Mouse (Mus musculus) myocyte (in vitro differentiated cells): ENCODE measurements around the gene Hoxd12. TPM values are rescaled to one million over a fixed set of nuclear protein-coding genes. Genes with fewer than 3 reads are reported as not detected.

Source experiments
- H3K27me3 ChIP-seq: one replicate; pipeline ENCODE4 v1.6.1; 2011; ENCODE audit not compliant: control insufficient read depth, insufficient read depth, insufficient read length
- H3K36me3 ChIP-seq: one replicate; pipeline ENCODE4 v1.6.1; 2011; ENCODE audit not compliant: control insufficient read depth, insufficient read depth
- H3K4me2 ChIP-seq: one replicate; pipeline ENCODE4 v1.6.1; 2011; ENCODE audit warnings: low read depth, control low read depth
- H3K4me3 ChIP-seq: one replicate; pipeline ENCODE4 v1.5.1; 2011; ENCODE audit warnings: mild to moderate bottlenecking, control low read depth, moderate library complexity
- H3K79me2 ChIP-seq: one replicate; pipeline ENCODE4 v1.6.1; 2011; ENCODE audit not compliant: control insufficient read depth, insufficient read depth
- H3ac ChIP-seq: one replicate; pipeline ENCODE4 v1.6.1; 2011; ENCODE audit not compliant: control insufficient read depth, insufficient read length
- CEBPB ChIP-seq: IDR thresholded peaks from 2 replicates; pipeline ENCODE4 v1.6.1; 2011; ENCODE audit warnings: mild to moderate bottlenecking, moderate library complexity; ENCODE audit not compliant: poor library complexity, insufficient read depth, severe bottlenecking
- E2F4 ChIP-seq: IDR thresholded peaks from one replicate; pipeline ENCODE4 v1.6.1; 2011; ENCODE audit warnings: mild to moderate bottlenecking, control low read depth, moderate library complexity; ENCODE audit not compliant: insufficient read depth
- MAX ChIP-seq: IDR thresholded peaks from one replicate; pipeline ENCODE4 v1.6.1; 2011; ENCODE audit warnings: low read depth, mild to moderate bottlenecking, control low read depth
- MYOD1 ChIP-seq, 3 experiments: IDR thresholded peaks; one replicate each; pipeline ENCODE4 v1.6.1; 2011; ENCODE audit warnings: control low read depth in 2 of 3, low read depth in 2 of 3, mild to moderate bottlenecking in 2 of 3, moderate library complexity in 1 of 3; ENCODE audit not compliant: insufficient read length in 2 of 3, control insufficient read depth in 1 of 3
- MYOG ChIP-seq, 3 experiments: IDR thresholded peaks; one replicate each; pipeline ENCODE4 v1.6.1; 2011; ENCODE audit warnings: control low read depth in 2 of 3, low read depth in 2 of 3, mild to moderate bottlenecking in 2 of 3; ENCODE audit not compliant: insufficient read length in 2 of 3, control insufficient read depth in 1 of 3, insufficient read depth in 1 of 3
- POLR2A ChIP-seq: IDR thresholded peaks from one replicate; pipeline ENCODE4 v1.6.1; 2011; ENCODE audit warnings: low read depth, mild to moderate bottlenecking, control low read depth, moderate library complexity; ENCODE audit not compliant: insufficient read length
- POLR2AphosphoS2 ChIP-seq: IDR thresholded peaks from one replicate; pipeline ENCODE4 v1.6.1; 2011; ENCODE audit warnings: low read depth, control low read depth; ENCODE audit not compliant: insufficient read length
- REST ChIP-seq: IDR thresholded peaks from one replicate; pipeline ENCODE4 v1.6.1; 2011; ENCODE audit warnings: mild to moderate bottlenecking, control low read depth, moderate library complexity; ENCODE audit not compliant: insufficient read depth, insufficient read length
- SRF ChIP-seq: IDR thresholded peaks from one replicate; pipeline ENCODE4 v1.6.1; 2011; ENCODE audit warnings: low read depth; ENCODE audit not compliant: control insufficient read depth, insufficient read length
- TCF12 ChIP-seq: IDR thresholded peaks from one replicate; pipeline ENCODE4 v1.6.1; 2011; ENCODE audit warnings: mild to moderate bottlenecking, control low read depth; ENCODE audit not compliant: poor library complexity, insufficient read depth, severe bottlenecking
- TCF3 ChIP-seq: IDR thresholded peaks from one replicate; pipeline ENCODE4 v1.6.1; 2011; ENCODE audit warnings: low read depth, control low read depth; ENCODE audit not compliant: insufficient read length
- USF1 ChIP-seq: IDR thresholded peaks from one replicate; pipeline ENCODE4 v1.6.1; 2011; ENCODE audit warnings: low read depth, mild to moderate bottlenecking, control low read depth, moderate library complexity
- polyA plus RNA-seq: library from polyadenylated mRNA; unstranded; fragments of >200 nt; fragmentation: generic; extraction: Trizol; gene quantifications from one replicate; pipeline ENCODE4 v1.2.1, GENCODE M21; 2012; ENCODE audit warnings: missing spikeins

The Hoxd12 gene
- polyA plus RNA-seq, 1 experiment = not detected

DNA sequence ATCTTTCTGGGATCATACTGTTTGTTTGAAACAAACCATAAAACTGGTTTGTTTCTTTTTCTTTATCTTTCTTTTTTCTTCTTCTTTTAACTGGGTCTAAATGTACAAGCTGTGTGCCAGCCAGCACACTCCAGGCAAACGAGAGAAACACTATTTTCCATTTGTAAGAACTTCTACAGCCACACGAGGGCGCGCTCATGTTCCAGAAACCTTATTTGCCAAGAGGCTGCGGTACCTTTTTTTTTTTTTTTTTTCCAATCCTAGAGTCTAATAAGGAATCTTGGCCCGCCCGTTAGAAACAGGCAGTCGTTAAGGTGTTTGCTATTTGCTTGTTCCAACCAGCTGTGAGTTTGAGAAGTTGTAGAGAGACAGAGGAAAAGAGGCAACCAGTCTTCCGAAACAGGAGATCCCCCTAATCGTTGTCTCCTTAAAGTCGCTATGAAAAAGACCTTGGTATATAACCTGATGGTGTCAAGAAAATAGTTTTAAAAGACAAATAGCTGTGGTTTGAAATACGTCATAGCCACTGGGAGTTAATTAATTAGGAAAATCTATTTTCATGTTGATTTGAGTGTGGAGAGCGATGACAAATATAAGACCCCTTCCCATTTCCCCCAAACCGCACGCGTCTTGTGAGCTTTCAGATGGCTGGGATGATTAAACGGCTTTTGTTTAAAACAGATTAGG is 11.6 kb downstream of the Hoxd12 start:
- Histone ChIP-seq H3K27me3 (peaks cover 46% of the 10 kb centered on the region), H3K4me3 (no peak overlapping the region), H3K36me3 (no peaks in the 10 kb centered on the region), H3ac (no peak overlapping the region), H3K79me2 (no peaks in the 10 kb centered on the region), H3K4me2 (no peak overlapping the region)
- no peak for TF ChIP-seq SRF
- TF ChIP-seq USF1 = no peak
- TF ChIP-seq POLR2A = no peak
- TF ChIP-seq MAX = no peak
- TF ChIP-seq MYOD1 (IDR thresholded peaks at IDR 0.05; ENCODE audit: control insufficient read depth in 1 of 3, insufficient read length in 2 of 3, low read depth in 2 of 3) = no peak
- TF ChIP-seq E2F4 = no peak
- TF ChIP-seq REST = no peak
- no peak for TF ChIP-seq TCF3
- TF ChIP-seq CEBPB = no peak
- TF ChIP-seq POLR2AphosphoS2 = no peak
- no peak for TF ChIP-seq TCF12
- no peak for TF ChIP-seq MYOG (IDR thresholded peaks at IDR 0.05; ENCODE audit: control insufficient read depth in 1 of 3, insufficient read depth in 1 of 3, insufficient read length in 2 of 3, low read depth in 2 of 3)

DNA sequence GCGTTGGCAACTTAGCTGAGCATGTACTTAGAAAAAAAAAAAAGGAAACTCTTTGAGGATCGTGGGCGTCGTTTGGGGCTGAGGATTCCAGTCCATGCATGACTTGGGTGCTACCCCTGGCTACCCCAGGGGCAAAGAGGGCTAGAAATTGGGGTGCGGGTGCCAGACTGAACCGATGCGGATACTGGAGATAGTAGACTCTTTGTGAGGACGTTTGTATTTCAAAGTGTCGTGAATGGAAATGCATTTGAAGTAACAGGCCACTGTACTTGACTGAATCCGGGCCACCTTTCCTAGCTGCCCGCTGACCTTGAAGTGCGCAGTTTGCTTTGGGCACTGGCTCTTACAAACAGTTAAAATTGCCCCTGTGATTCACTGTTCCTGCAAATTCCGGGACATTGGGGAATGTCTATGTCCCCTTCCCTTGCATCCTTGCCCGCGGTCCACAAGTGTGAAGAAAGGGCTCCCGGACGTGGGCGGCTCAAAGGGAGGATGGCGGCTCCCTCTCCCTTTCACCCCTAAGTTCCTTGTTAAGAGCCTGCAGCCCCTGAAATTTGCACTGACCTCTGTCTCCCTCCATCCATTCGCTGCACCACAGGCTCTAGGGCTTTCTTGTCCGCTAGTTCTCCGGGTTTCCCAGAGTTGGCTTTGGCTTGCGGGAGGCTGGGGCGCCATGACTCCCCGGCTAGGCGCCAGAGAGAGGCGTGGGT is 12.3 kb downstream of the Hoxd12 start:
- H3K4me2 ChIP-seq = no peak overlapping the region
- TF ChIP-seq MAX (no peak), MYOG (IDR thresholded peaks at IDR 0.05; ENCODE audit: control insufficient read depth in 1 of 3, insufficient read depth in 1 of 3, insufficient read length in 2 of 3, low read depth in 2 of 3) (no peak), POLR2A (no peak), E2F4 (no peak), MYOD1 (IDR thresholded peaks at IDR 0.05; ENCODE audit: control insufficient read depth in 1 of 3, insufficient read length in 2 of 3, low read depth in 2 of 3) (no peak), CEBPB (no peak), POLR2AphosphoS2 (no peak), TCF12 (no peak)
- H3ac ChIP-seq = no peak overlapping the region
- H3K36me3 ChIP-seq = no peaks in the 10 kb centered on the region
- H3K4me3 ChIP-seq = no peak overlapping the region
- no peaks in the 10 kb centered on the region for H3K79me2 ChIP-seq
- peaks cover 46% of the 10 kb centered on the region for H3K27me3 ChIP-seq

DNA sequence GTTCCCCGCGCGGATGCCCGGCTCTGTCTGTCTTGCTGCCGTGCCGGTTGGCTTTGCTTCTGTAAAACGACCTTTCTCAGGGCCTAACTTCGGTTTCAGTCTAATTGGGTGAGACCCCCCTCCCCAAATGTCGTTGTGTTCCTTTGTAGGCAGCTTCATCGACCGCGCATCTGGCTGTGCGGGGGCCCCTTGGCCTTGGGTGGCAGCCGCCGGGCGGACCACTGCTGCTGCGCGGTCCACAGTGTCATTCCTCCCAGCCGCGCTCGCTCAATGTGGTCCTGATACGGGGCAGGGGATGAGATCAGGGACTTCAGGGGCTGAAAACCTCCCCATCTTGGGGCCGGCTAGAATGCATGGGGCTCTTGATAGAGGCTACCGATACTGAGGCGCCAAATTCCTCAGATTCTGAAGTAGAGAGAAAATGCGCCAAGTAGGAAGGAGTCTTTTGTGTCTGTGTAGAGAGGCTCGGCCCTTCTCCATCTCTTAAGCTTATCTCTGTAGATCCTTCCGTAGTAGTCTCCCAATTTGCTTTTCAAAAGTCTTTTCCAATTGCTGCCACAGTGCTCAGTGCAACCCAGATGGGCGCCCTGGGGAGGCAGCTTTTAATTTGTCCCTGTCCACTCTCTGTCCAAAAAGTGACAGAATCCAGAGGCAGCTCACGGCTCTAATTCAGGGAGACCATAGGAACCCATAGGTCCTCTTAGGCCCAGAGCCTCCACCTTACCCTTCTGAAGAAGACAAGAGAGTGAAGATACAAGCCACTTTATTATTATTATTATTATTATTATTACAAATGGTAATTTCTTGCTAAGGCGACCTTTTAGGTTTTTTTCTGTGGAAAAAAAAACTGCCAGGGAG is 13.1 kb downstream of the Hoxd12 start:
- no peaks in the 10 kb centered on the region for H3K36me3 ChIP-seq
- TF ChIP-seq USF1 (no peak), TCF3 (no peak), MYOD1 (IDR thresholded peaks at IDR 0.05; ENCODE audit: control insufficient read depth in 1 of 3, insufficient read length in 2 of 3, low read depth in 2 of 3) (no peak), CEBPB (no peak), MAX (no peak), REST (no peak), POLR2A (no peak), SRF (no peak), POLR2AphosphoS2 (no peak), MYOG (IDR thresholded peaks at IDR 0.05; ENCODE audit: control insufficient read depth in 1 of 3, insufficient read depth in 1 of 3, insufficient read length in 2 of 3, low read depth in 2 of 3) (no peak), E2F4 (no peak), TCF12 (no peak)
- no peak overlapping the region for H3ac ChIP-seq
- no peak overlapping the region for H3K4me2 ChIP-seq
- H3K4me3 ChIP-seq = no peak overlapping the region
- peaks cover 48% of the 10 kb centered on the region for H3K27me3 ChIP-seq
- no peaks in the 10 kb centered on the region for H3K79me2 ChIP-seq

DNA sequence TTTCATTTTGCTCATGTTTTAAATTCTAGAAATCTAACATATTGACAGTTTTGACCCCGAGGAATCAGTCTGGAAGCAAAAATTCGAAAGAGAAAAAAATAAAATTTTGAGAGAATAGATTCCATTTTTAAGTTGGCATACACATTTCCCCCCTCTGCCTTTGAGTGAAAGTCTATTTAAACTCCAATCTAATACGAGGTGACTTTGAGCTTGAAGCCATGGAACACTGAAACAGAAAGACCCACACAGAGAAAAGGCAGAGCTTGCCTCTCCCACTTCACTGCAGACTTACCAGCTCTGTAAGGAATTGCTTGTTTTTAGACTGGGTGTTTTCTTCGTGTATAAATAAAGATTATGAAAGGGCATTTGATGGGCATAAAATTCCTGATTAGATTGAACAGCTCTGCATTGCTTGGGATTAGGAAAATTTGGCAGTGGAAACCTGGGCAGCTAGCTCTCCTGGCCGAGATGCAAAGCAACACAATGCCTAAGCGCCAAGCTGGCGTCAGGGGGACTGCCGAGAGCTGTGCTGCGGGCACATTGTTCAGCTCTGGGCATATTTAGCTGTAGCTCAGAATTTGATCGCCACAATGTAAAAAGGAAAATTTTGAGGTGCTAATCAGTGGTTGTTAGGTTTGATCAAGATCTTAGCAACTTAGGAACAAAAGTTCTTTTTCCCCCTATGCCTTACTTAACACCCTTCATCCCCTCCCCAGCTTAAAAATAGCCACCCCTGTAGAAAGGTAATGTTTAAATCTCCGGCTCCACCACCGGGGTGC is 14.2 kb downstream of the Hoxd12 start:
- no peaks in the 10 kb centered on the region for H3K36me3 ChIP-seq
- H3K4me3 ChIP-seq = no peak overlapping the region
- TF ChIP-seq REST = no peak
- TF ChIP-seq TCF12 = no peak
- TF ChIP-seq MYOD1 (IDR thresholded peaks at IDR 0.05; ENCODE audit: control insufficient read depth in 1 of 3, insufficient read length in 2 of 3, low read depth in 2 of 3) = no peak
- no peak for TF ChIP-seq E2F4
- no peak for TF ChIP-seq USF1
- TF ChIP-seq POLR2A = no peak
- TF ChIP-seq MAX = no peak
- TF ChIP-seq MYOG (IDR thresholded peaks at IDR 0.05; ENCODE audit: control insufficient read depth in 1 of 3, insufficient read depth in 1 of 3, insufficient read length in 2 of 3, low read depth in 2 of 3) = no peak
- no peak for TF ChIP-seq TCF3
- no peak for TF ChIP-seq POLR2AphosphoS2
- no peak for TF ChIP-seq SRF
- no peak for TF ChIP-seq CEBPB
- H3K4me2 ChIP-seq = no peak overlapping the region
- no peak overlapping the region for H3ac ChIP-seq
- H3K27me3 ChIP-seq = peaks cover 59% of the 10 kb centered on the region
- no peaks in the 10 kb centered on the region for H3K79me2 ChIP-seq
